Mouse (Mus musculus): ENCODE results near the gene Atf6b.

- TF ChIP-seq CTCF (IDR thresholded peaks at IDR 0.05; ENCODE audit: insufficient read depth, low read depth, low read length), result no peak
- no peak for TF ChIP-seq POLR2A (IDR thresholded peaks at IDR 0.05; ENCODE audit: insufficient read depth, low read depth, low read length)
These were observed 33.8 kb upstream of the Atf6b start for GRCm38 (mm10) chr17:34613054-34613645.

Data from olfactory bulb, adult 2 months (tissue).